Mouse (Mus musculus) urinary bladder, postnatal 25 days (tissue): ENCODE measurements at regions not wholly inside any gene's neighbourhood (a gene's known extent, or its start where the extent isn't known, plus 50 kb on each side); places are given as distances from the start of the nearest gene placed in this dataset.

Experiments
- DNase-seq: peaks from one replicate; pipeline ENCODE4 v3.0.0; 2022; ENCODE audit warnings: low spot score

GRCm38 (mm10) chr10:9071630-9072029 is 185.8 kb upstream of the Sash1 start:
- peak; percentile 70 for DNase-seq

GRCm38 (mm10) chr10:9069608-9070190 is 183.8 kb upstream of the Sash1 start:
- no peak for DNase-seq

GRCm38 (mm10) chr10:9066566-9066965 is 180.7 kb upstream of the Sash1 start:
- no peak for DNase-seq

GRCm38 (mm10) chr10:9061979-9062378 is 176.1 kb upstream of the Sash1 start:
- no peak for DNase-seq

GRCm38 (mm10) chr10:9055274-9055673 is 169.4 kb upstream of the Sash1 start:
- no peak for DNase-seq

GRCm38 (mm10) chr10:9053371-9053770 is 167.5 kb upstream of the Sash1 start:
- no peak for DNase-seq

- DNase-seq = no peak
Measured at GRCm38 (mm10) chr10:9047341-9047740, 161.5 kb upstream of the Sash1 start.

GRCm38 (mm10) chr10:9044746-9045370 is 159.0 kb upstream of the Sash1 start:
- DNase-seq = no peak

GRCm38 (mm10) chr10:9043507-9043906 is 157.6 kb upstream of the Sash1 start:
- no peak for DNase-seq

- no peak for DNase-seq
Measured at GRCm38 (mm10) chr10:9030486-9030885, 144.6 kb upstream of the Sash1 start.

GRCm38 (mm10) chr10:9029506-9029905 is 143.6 kb upstream of the Sash1 start:
- DNase-seq = peak; percentile 27

GRCm38 (mm10) chr10:9027070-9027807 is 141.4 kb upstream of the Sash1 start:
- no peak for DNase-seq

GRCm38 (mm10) chr10:9014810-9015505 is 129.1 kb upstream of the Sash1 start:
- no peak for DNase-seq

GRCm38 (mm10) chr10:9013549-9013925 is 127.7 kb upstream of the Sash1 start:
- DNase-seq = no peak

- DNase-seq = peak; percentile 83
Measured at GRCm38 (mm10) chr10:9012829-9013548, 127.1 kb upstream of the Sash1 start.

- DNase-seq = peak; percentile 56
Measured at GRCm38 (mm10) chr10:9011906-9012305, 126.0 kb upstream of the Sash1 start.

GRCm38 (mm10) chr10:9010191-9010590 is 124.3 kb upstream of the Sash1 start:
- DNase-seq = no peak

- DNase-seq = peak; percentile 15
Measured at GRCm38 (mm10) chr10:9005140-9005909, 119.5 kb upstream of the Sash1 start.

GRCm38 (mm10) chr10:9002261-9002660 is 116.4 kb upstream of the Sash1 start:
- DNase-seq = no peak

- DNase-seq = no peak
Measured at GRCm38 (mm10) chr10:8998758-8999398, 113.0 kb upstream of the Sash1 start.

- DNase-seq = no peak
Measured at GRCm38 (mm10) chr10:8998356-8998755, 112.5 kb upstream of the Sash1 start.
